Mouse (Mus musculus) midbrain, embryonic 13.5 days (tissue): ENCODE data around the gene Spata45. TPM values are rescaled to one million over a fixed set of nuclear protein-coding genes. Genes with fewer than 3 reads are reported as not detected.

Source experiments
- ATAC-seq: fragments of 200-750 bp; cut with Nextera tagmentation; 2 replicates; pipeline ENCODE4 v1.8.0; 2017; ENCODE audit warnings: mild to moderate bottlenecking, moderate TSS enrichment, moderate library complexity
- H3K27ac ChIP-seq: fragments of 300-500 bp; sonication (generic); 2 replicates; pipeline ENCODE4 v1.5.1; 2015; ENCODE audit warnings: inconsistent platforms, mild to moderate bottlenecking, moderate library complexity
- H3K27me3 ChIP-seq: fragments of 300-500 bp; sonication (generic); 2 replicates; pipeline ENCODE4 v1.6.1; 2015; ENCODE audit warnings: mild to moderate bottlenecking, inconsistent platforms
- H3K36me3 ChIP-seq: fragments of 300-500 bp; sonication (generic); 2 replicates; pipeline ENCODE4 v1.6.1; 2015; ENCODE audit warnings: mild to moderate bottlenecking, inconsistent platforms
- H3K4me1 ChIP-seq: fragments of 300-500 bp; sonication (generic); replicated peaks from 2 replicates; pipeline ENCODE4 v1.6.1; 2015; ENCODE audit warnings: inconsistent platforms
- H3K4me2 ChIP-seq: fragments of 300-500 bp; sonication (generic); replicated peaks from 2 replicates; pipeline ENCODE4 v1.6.1; 2015; ENCODE audit warnings: moderate library complexity, mild to moderate bottlenecking, inconsistent platforms
- H3K4me3 ChIP-seq: fragments of 300-500 bp; sonication (generic); replicated peaks from 2 replicates; pipeline ENCODE4 v1.5.1; 2015; ENCODE audit warnings: mild to moderate bottlenecking, inconsistent platforms
- H3K9ac ChIP-seq: fragments of 300-500 bp; sonication (generic); replicated peaks from 2 replicates; pipeline ENCODE4 v1.6.1; 2015; ENCODE audit warnings: mild to moderate bottlenecking, inconsistent platforms
- H3K9me3 ChIP-seq: fragments of 300-500 bp; sonication (generic); 2 replicates; pipeline ENCODE4 v1.6.1; 2016; ENCODE audit warnings: mild to moderate bottlenecking, inconsistent platforms
- WGBS: fragments of 180-500 bp; shearing (Covaris S2); methylation state at CpG from one replicate; pipeline ENCODE4 v1.1.7; 2015; 5-methylcytosine and 5-hydroxymethylcytosine counted together
- polyA plus RNA-seq: library from polyadenylated mRNA; unstranded; fragments of >200 nt; fragmentation: Nextera tagmentation; extraction: Ambion mirVana; gene quantifications from 2 replicates; pipeline ENCODE4 v1.2.1, GENCODE M21; 2015

Spata45 gene
- polyA plus RNA-seq, 1 experiment from 2014 or later, result not detected

- 68% methylated on average over 7 of the region's 7 CpGs for WGBS
- no peaks in the 10 kb centered on the region for H3K4me1 ChIP-seq
- H3K27me3 ChIP-seq, result no peaks in the 10 kb centered on the region
- H3K27ac ChIP-seq, result no peak overlapping the region
- no peak overlapping the region for H3K9ac ChIP-seq
- no peaks in the 10 kb centered on the region for H3K36me3 ChIP-seq
- ATAC-seq, result no peak
- no peak overlapping the region for H3K4me3 ChIP-seq
- no peak overlapping the region for H3K4me2 ChIP-seq
- H3K9me3 ChIP-seq, result no peaks in the 10 kb centered on the region
Measured at GRCm38 (mm10) chr1:191046231-191046824, 9.9 kb downstream of the Spata45 start.

GRCm38 (mm10) chr1:191053555-191053954, 17.1 kb downstream of the Spata45 start:
- no peak for ATAC-seq
- H3K36me3 ChIP-seq, result no peaks in the 10 kb centered on the region
- no peaks in the 10 kb centered on the region for H3K4me1 ChIP-seq
- no peak overlapping the region for H3K4me2 ChIP-seq
- H3K9ac ChIP-seq, result no peak overlapping the region
- H3K27me3 ChIP-seq, result no peaks in the 10 kb centered on the region
- no peak overlapping the region for H3K4me3 ChIP-seq
- H3K9me3 ChIP-seq, result no peaks in the 10 kb centered on the region
- no peak overlapping the region for H3K27ac ChIP-seq
- WGBS, result 84% methylated on average over 3 of the region's 3 CpGs

GRCm38 (mm10) chr1:191054870-191055532, 18.6 kb downstream of the Spata45 start:
- H3K4me3 ChIP-seq, result no peak overlapping the region
- H3K36me3 ChIP-seq, result no peaks in the 10 kb centered on the region
- no peak overlapping the region for H3K27ac ChIP-seq
- no peak overlapping the region for H3K4me2 ChIP-seq
- no peak for ATAC-seq
- H3K9me3 ChIP-seq, result no peaks in the 10 kb centered on the region
- H3K27me3 ChIP-seq, result no peaks in the 10 kb centered on the region
- no peaks in the 10 kb centered on the region for H3K4me1 ChIP-seq
- 75% methylated on average over 8 of the region's 8 CpGs for WGBS
- no peak overlapping the region for H3K9ac ChIP-seq

- H3K9ac ChIP-seq, result no peak overlapping the region
- H3K27ac ChIP-seq, result no peak overlapping the region
- no peaks in the 10 kb centered on the region for H3K36me3 ChIP-seq
- WGBS, result 72% methylated on average over 2 of the region's 2 CpGs
- no peaks in the 10 kb centered on the region for H3K27me3 ChIP-seq
- H3K4me3 ChIP-seq, result no peak overlapping the region
- no peaks in the 10 kb centered on the region for H3K4me1 ChIP-seq
- no peak for ATAC-seq
- no peaks in the 10 kb centered on the region for H3K9me3 ChIP-seq
- no peak overlapping the region for H3K4me2 ChIP-seq
Measured at GRCm38 (mm10) chr1:191055533-191055873, 19.1 kb downstream of the Spata45 start.

- ATAC-seq, result no peak
- 62% methylated on average over 3 of the region's 3 CpGs for WGBS
- H3K27me3 ChIP-seq, result no peaks in the 10 kb centered on the region
- H3K27ac ChIP-seq, result no peak overlapping the region
- no peak overlapping the region for H3K9ac ChIP-seq
- no peak overlapping the region for H3K4me3 ChIP-seq
- H3K4me1 ChIP-seq, result peaks cover 7% of the 10 kb centered on the region
- no peak overlapping the region for H3K4me2 ChIP-seq
- H3K9me3 ChIP-seq, result no peaks in the 10 kb centered on the region
- H3K36me3 ChIP-seq, result no peaks in the 10 kb centered on the region
Measured at GRCm38 (mm10) chr1:191057461-191057860, 21.0 kb downstream of the Spata45 start.

GRCm38 (mm10) chr1:191062241-191062780, 25.9 kb downstream of the Spata45 start:
- Histone ChIP-seq H3K9me3 (no peaks in the 10 kb centered on the region), H3K27me3 (no peaks in the 10 kb centered on the region), H3K27ac (peak overlapping the region; percentile 60; the same call in 1 of the 2 replicates), H3K4me3 (peak overlapping the region; percentile 88), H3K4me2 (peak overlapping the region; percentile 82), H3K36me3 (0 out of 2 replicates have a peak, but pooled peaks cover 4% of the 10 kb centered on the region), H3K9ac (peak overlapping the region; percentile 81), H3K4me1 (peaks cover 18% of the 10 kb centered on the region)
- peak; percentile 25 for ATAC-seq
- WGBS, result 7% methylated on average over 15 of the region's 15 CpGs

- peak within 1 kb of the TSS; percentile 60; the same call in 1 of the 2 replicates for H3K27ac ChIP-seq
- H3K4me2 ChIP-seq, result peak within 1 kb of the TSS; percentile 82
- WGBS, result under 1% methylated on average over 56 of the region's 56 CpGs
- no peaks in the 10 kb centered on the region for H3K27me3 ChIP-seq
- 0 out of 2 replicates have a peak, but pooled peaks cover 4% of the 10 kb centered on the region for H3K36me3 ChIP-seq
- H3K9ac ChIP-seq, result peak within 1 kb of the TSS; percentile 81
- no peaks in the 10 kb centered on the region for H3K9me3 ChIP-seq
- peak; percentile 96 for ATAC-seq
- peak within 1 kb of the TSS; percentile 88 for H3K4me3 ChIP-seq
- peaks cover 18% of the 10 kb centered on the region for H3K4me1 ChIP-seq
Measured at GRCm38 (mm10) chr1:191062781-191063485, 26.5 kb downstream of the Spata45 start, which contains the start of the genes Tatdn3 and Nsl1. TSS of gene Tatdn3 (minus strand) at chr1:191062932. TSS of gene Nsl1 (plus strand) at chr1:191063012.

- Histone ChIP-seq H3K4me1 (peaks cover 18% of the 10 kb centered on the region), H3K4me2 (peak overlapping the region; percentile 82), H3K36me3 (0 out of 2 replicates have a peak, but pooled peaks cover 11% of the 10 kb centered on the region), H3K27ac (no peak overlapping the region), H3K9ac (peak overlapping the region; percentile 61), H3K9me3 (no peaks in the 10 kb centered on the region), H3K27me3 (no peaks in the 10 kb centered on the region), H3K4me3 (peak overlapping the region; percentile 88)
- ATAC-seq, result no peak
- 63% methylated on average over 9 of the region's 9 CpGs for WGBS
Measured at GRCm38 (mm10) chr1:191063700-191064099, 27.3 kb downstream of the Spata45 start.

- no peak overlapping the region for H3K4me2 ChIP-seq
- peaks cover 15% of the 10 kb centered on the region for H3K36me3 ChIP-seq
- H3K9me3 ChIP-seq, result no peaks in the 10 kb centered on the region
- 95% methylated on average over 2 of the region's 2 CpGs for WGBS
- peaks cover 18% of the 10 kb centered on the region for H3K4me1 ChIP-seq
- H3K27ac ChIP-seq, result no peak overlapping the region
- H3K27me3 ChIP-seq, result no peaks in the 10 kb centered on the region
- no peak overlapping the region for H3K4me3 ChIP-seq
- H3K9ac ChIP-seq, result no peak overlapping the region
- no peak for ATAC-seq
Measured at GRCm38 (mm10) chr1:191064535-191064934, 28.1 kb downstream of the Spata45 start.

- H3K36me3 ChIP-seq, result peaks cover 21% of the 10 kb centered on the region
- WGBS, result 87% methylated on average over 4 of the region's 4 CpGs
- ATAC-seq, result no peak
- no peak overlapping the region for H3K4me2 ChIP-seq
- no peak overlapping the region for H3K27ac ChIP-seq
- no peak overlapping the region for H3K4me3 ChIP-seq
- no peaks in the 10 kb centered on the region for H3K27me3 ChIP-seq
- no peak overlapping the region for H3K9ac ChIP-seq
- H3K4me1 ChIP-seq, result peaks cover 18% of the 10 kb centered on the region
- H3K9me3 ChIP-seq, result no peaks in the 10 kb centered on the region
Measured at GRCm38 (mm10) chr1:191065188-191065587, 28.7 kb downstream of the Spata45 start.

- Histone ChIP-seq H3K4me1 (peaks cover 7% of the 10 kb centered on the region), H3K36me3 (peaks cover 40% of the 10 kb centered on the region), H3K27ac (no peak overlapping the region), H3K9me3 (no peaks in the 10 kb centered on the region), H3K4me2 (no peak overlapping the region), H3K27me3 (no peaks in the 10 kb centered on the region), H3K9ac (no peak overlapping the region), H3K4me3 (no peak overlapping the region)
- 88% methylated on average over 5 of the region's 5 CpGs for whole genome bisulfite sequencing
- ATAC-seq, result no peak
Measured at GRCm38 (mm10) chr1:191068377-191068776, 31.9 kb downstream of the Spata45 start.

GRCm38 (mm10) chr1:191070259-191070658, 33.8 kb downstream of the Spata45 start:
- 81% methylated on average over 4 of the region's 4 CpGs for WGBS
- no peak for ATAC-seq
- peaks cover 43% of the 10 kb centered on the region for H3K36me3 ChIP-seq
- H3K4me1 ChIP-seq, result no peaks in the 10 kb centered on the region
- no peak overlapping the region; the same call in 1 of the 2 replicates for H3K9ac ChIP-seq
- H3K27me3 ChIP-seq, result no peaks in the 10 kb centered on the region
- H3K9me3 ChIP-seq, result no peaks in the 10 kb centered on the region
- H3K4me2 ChIP-seq, result no peak overlapping the region
- no peak overlapping the region for H3K27ac ChIP-seq
- H3K4me3 ChIP-seq, result no peak overlapping the region
